Mouse (Mus musculus) ES-E14 (cell line): Measurements from ENCODE around the gene Ciz1. TPM values are rescaled to one million over a fixed set of nuclear protein-coding genes. Genes with fewer than 3 reads are reported as not detected.

Experiments used
- DNase-seq: peaks from one replicate; pipeline ENCODE4 v3.0.0-alpha.2; 2013; ENCODE audit warnings: low read depth, low spot score
- H3K27ac ChIP-seq: 2 replicates; pipeline ENCODE4 v1.5.1; 2012; ENCODE audit warnings: low read depth, mild to moderate bottlenecking, low read length, moderate library complexity, mixed read lengths; ENCODE audit not compliant: poor library complexity, insufficient read depth, severe bottlenecking
- H3K36me3 ChIP-seq: 2 replicates; pipeline ENCODE4 v1.6.1; 2012; ENCODE audit warnings: mild to moderate bottlenecking, low read length, moderate library complexity, mixed read lengths; ENCODE audit not compliant: control insufficient read depth, poor library complexity, insufficient read depth, severe bottlenecking
- H3K4me1 ChIP-seq, 2 experiments: fragments of 150-350 bp in 1 of 2; sonication (generic) in 1 of 2; 2 replicates each; pipeline ENCODE4 v1.6.1; 2012; ENCODE audit warnings: low read length in 2 of 2, mild to moderate bottlenecking in 1 of 2, mixed read lengths in 1 of 2; ENCODE audit not compliant: control insufficient read depth in 2 of 2, insufficient read depth in 2 of 2, poor library complexity in 1 of 2
- H3K4me3 ChIP-seq, 2 experiments: fragments of 150-350 bp in 1 of 2; sonication (generic) in 1 of 2; 2 replicates each; pipeline ENCODE4 v1.5.1; 2012; ENCODE audit warnings: low read length in 2 of 2, low read depth in 1 of 2, mild to moderate bottlenecking in 1 of 2, mixed read lengths in 1 of 2; ENCODE audit not compliant: insufficient read depth in 1 of 2, poor library complexity in 1 of 2, severe bottlenecking in 1 of 2
- H3K9ac ChIP-seq: 2 replicates; pipeline ENCODE4 v1.6.1; 2012; ENCODE audit warnings: low read depth, mild to moderate bottlenecking, low read length, mixed read lengths; ENCODE audit not compliant: poor library complexity, insufficient read depth, severe bottlenecking
- H3K9me3 ChIP-seq: fragments of 150-350 bp; sonication (generic); 2 replicates; pipeline ENCODE4 v1.6.1; 2012; ENCODE audit warnings: low read depth, mild to moderate bottlenecking, low read length; ENCODE audit not compliant: control insufficient read depth, insufficient read depth
- CHD2 ChIP-seq: IDR thresholded peaks from 2 replicates; pipeline ENCODE4 v1.6.1; 2014; ENCODE audit warnings: mild to moderate bottlenecking, low read depth, low read length, inconsistent platforms
- HCFC1 ChIP-seq: IDR thresholded peaks from 2 replicates; pipeline ENCODE4 v1.6.1; 2012; ENCODE audit warnings: low read length, inconsistent platforms, borderline replicate concordance; ENCODE audit not compliant: insufficient read depth
- MAFK ChIP-seq: IDR thresholded peaks from 2 replicates; pipeline ENCODE4 v1.6.1; 2014; ENCODE audit warnings: mild to moderate bottlenecking, low read depth, low read length, inconsistent platforms; ENCODE audit not compliant: insufficient read depth
- ZC3H11A ChIP-seq: IDR thresholded peaks from 2 replicates; pipeline ENCODE4 v1.6.1; 2012; ENCODE audit warnings: low read depth, mild to moderate bottlenecking, inconsistent platforms, low read length, borderline replicate concordance
- ZNF384 ChIP-seq: IDR thresholded peaks from 2 replicates; pipeline ENCODE4 v1.6.1; 2012; ENCODE audit warnings: low read depth, low read length, inconsistent platforms
- in situ Hi-C, 2 experiments: fragments of 600-800 bp; cut with MboI; formaldehyde crosslinking; loops; one replicate each; pipeline ENCODE4 v1.15.1; 2025; ENCODE audit warnings: low sequenced_read_pairs in 2 of 2, inconsistent platforms in 1 of 2; ENCODE audit not compliant: unreplicated experiment in 2 of 2
- total RNA-seq: library from RNA; depleted of rRNA; stranded (reverse); fragments of 300-350 nt; gene quantifications from 2 replicates; pipeline ENCODE4 v1.2.3, GENCODE M21; 2012

The Ciz1 gene
- total RNA-seq, 1 experiment: 13.6 TPM

DNA sequence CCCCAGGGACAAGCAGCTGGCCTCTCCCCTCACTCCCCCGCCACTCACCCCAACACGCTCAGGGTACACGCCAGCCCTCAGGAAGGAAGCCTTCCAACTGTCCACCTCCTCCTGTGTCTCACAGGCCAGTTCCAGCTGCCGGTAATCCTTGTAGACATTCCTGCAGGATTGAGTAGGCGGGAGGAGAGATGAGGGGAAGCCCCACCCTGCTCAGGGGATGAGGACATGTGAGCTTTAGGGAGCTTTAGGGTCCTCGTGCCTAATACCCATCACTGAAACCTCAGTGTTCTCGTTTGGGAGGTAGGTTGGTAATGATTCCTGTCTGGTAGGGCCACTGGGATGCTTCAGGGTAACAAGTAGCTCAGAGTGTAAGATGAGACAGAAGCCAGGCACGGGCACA is 36.4 kb upstream of the Ciz1 start:
- H3K4me1 ChIP-seq: peaks cover 0 to 26% of the 10 kb centered on the region in 2 experiments; a peak in 2 of 4 replicates
- no peak overlapping the region for H3K27ac ChIP-seq
- in situ Hi-C loops: no loop called here
- H3K9ac ChIP-seq: no peak overlapping the region
- no peaks in the 10 kb centered on the region for H3K9me3 ChIP-seq
- TF ChIP-seq HCFC1 (no peak), MAFK (no peak), ZC3H11A (no peak), CHD2 (no peak), ZNF384 (no peak)
- DNase-seq: no peak
- H3K36me3 ChIP-seq: no peaks in the 10 kb centered on the region
- no peak overlapping the region for H3K4me3 ChIP-seq

DNA sequence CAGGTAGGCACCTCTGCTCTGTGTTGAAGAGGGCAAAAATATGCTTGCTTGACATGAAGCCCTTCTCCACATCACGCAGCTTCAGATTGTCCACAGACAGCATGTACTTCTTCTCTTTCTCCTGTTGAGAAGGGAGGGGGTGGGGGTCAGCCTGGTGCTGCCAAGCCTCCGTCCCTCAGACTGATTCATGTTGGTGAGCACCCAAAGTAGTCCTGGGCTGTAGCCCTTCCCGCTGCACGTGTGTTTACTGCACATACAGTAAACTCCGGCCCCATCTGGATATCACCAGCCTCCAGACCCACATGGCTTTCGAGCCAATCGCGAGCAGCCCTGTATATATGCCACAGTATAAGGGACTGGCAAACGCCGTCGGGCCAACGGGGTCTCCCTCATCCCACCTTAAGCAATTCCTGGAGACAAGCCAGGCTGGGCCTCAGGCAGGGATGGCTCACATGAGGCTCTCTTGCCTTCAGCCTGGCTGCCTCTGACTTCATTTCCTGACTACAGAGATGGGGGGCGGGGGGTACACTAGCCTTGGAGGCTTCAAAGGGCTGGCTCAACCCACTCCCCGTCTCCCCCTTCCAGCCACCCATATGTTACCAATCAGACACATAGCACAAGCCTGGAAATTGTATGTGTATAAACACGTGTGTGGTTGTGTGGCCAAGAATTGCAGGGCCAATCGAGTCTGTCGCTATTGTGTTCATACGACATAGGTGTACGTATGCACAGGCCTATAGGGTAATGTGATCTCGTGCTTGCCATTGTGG is 35.1 kb upstream of the Ciz1 start:
- DNase-seq: no peak
- Histone ChIP-seq H3K9me3 (no peaks in the 10 kb centered on the region), H3K27ac (no peak overlapping the region), H3K4me3 (no peak overlapping the region), H3K9ac (no peak overlapping the region), H3K36me3 (no peaks in the 10 kb centered on the region), H3K4me1 (peaks cover 0 to 23% of the 10 kb centered on the region in 2 experiments; a peak in 2 of 4 replicates)
- TF ChIP-seq ZNF384 (no peak), MAFK (no peak), ZC3H11A (no peak), CHD2 (no peak), HCFC1 (no peak)
- in situ Hi-C loops: no loop called here

DNA sequence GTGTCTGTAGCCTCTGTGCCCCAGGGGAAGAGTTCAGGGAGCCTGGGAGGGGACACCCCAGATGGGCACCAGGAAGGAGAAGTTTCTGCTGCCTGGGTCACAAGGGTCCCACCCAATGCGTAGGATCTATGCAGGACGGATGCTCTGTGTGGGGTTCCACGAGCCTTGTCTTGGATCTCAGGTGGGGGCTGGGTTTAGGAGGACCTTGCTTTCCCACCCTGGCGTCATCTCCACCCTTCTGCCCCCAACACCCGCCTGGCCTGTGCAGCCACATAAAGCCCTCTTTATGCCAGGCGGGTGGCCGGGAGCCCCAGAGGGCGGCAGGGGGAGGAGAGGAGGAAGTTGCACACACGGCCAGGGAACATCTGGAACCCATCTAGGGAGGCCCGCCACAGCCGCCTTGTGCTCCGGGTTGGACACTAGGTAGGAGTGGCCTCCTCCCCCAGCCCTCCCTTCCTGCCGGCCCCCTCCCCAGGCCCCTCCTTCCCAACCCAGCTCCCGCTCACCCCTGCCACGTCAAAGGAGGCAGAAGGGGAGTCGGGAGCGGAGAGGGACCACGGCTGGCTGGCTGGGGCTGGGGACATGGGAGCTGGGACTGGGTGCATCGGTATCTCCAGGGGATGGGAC is 34.2 kb upstream of the Ciz1 start:
- no peak for TF ChIP-seq MAFK
- TF ChIP-seq CHD2: no peak
- no peak for TF ChIP-seq ZNF384
- no peak for TF ChIP-seq HCFC1
- no peak for TF ChIP-seq ZC3H11A
- peak overlapping the region; percentile 33 for H3K9ac ChIP-seq
- no peak for DNase-seq
- in situ Hi-C loops: no loop called here
- H3K36me3 ChIP-seq: no peaks in the 10 kb centered on the region
- H3K27ac ChIP-seq: no peak overlapping the region
- no peaks in the 10 kb centered on the region for H3K9me3 ChIP-seq
- H3K4me1 ChIP-seq: peaks cover 0 to 23% of the 10 kb centered on the region in 2 experiments; a peak in 2 of 4 replicates
- H3K4me3 ChIP-seq: peak overlapping the region; percentile 47 to 51; a peak in 3 of 4 replicates

DNA sequence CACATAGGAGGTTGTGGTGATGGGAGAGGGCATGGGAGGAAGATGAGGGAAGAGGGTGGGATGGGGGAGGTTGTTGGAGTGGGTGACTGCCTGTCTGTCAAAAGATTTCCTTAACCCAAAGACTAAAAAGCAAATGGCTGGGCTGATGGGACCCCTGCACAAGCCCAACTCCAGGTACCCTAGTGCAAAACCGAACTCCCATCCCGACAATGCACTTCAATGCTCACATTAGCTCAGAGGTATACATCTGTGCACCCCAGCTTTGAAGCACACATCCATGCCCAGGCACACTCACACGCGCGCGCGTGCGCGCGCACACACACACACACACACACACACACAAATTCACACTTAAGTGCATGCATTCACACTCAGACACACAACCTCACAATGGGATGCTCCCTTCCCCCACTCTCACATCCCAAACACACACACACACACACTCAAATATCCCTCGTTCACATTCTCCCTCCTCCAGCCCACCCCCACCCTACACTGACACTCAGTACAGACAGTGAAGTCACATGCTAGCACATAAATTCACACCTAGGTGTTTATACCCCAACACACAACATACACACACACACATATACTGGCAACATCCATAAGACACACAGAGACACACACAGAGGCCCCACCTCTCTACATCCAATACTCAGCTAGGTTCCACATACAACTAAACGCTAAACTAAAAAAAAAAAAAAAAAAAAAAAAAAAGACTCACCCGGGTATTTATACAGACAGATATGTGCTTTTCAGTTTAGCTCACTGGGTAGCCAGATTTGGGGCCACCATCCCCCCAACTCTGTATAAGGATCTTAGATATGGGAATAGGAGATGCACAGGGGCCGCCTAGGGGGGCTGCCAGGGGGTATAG is 33.2 kb upstream of the Ciz1 start:
- DNase-seq: no peak
- Histone ChIP-seq H3K9me3 (no peaks in the 10 kb centered on the region), H3K36me3 (no peaks in the 10 kb centered on the region), H3K4me1 (peaks cover 0 to 23% of the 10 kb centered on the region in 2 experiments; a peak in 2 of 4 replicates), H3K4me3 (peak overlapping the region in 1 of 2 experiments; percentile 47; a peak in 1 of 4 replicates), H3K9ac (no peak overlapping the region; the same call in 1 of the 2 replicates), H3K27ac (no peak overlapping the region)
- in situ Hi-C loops: no loop called here
- TF ChIP-seq MAFK: no peak
- 0 out of 2 replicates have a peak, but pooled peaks have one; percentile 35 for TF ChIP-seq ZNF384
